ENCODE assay signal across 8 mouse cellular contexts in genomic region chr4:136143193-136143976, GRCm38 (mm10). TPM values are rescaled to one million over a fixed set of nuclear protein-coding genes. Genes with fewer than 3 reads are reported as not detected.
DNase-seq lines count a peak whose midpoint lies in the region; ATAC-seq lines count a peak whose summit lies in the region.

Id3 (plus strand) TSS chr4:136143497.

- ATAC-seq in erythroblast, adult 5-6 weeks (replicated peaks; ENCODE audit: low FRiP score, poor library complexity, severe bottlenecking), result no peak
- peak; percentile 88 for ATAC-seq in embryonic facial prominence, embryonic 14.5 days (ENCODE audit: low read depth)
- peak; percentile 82 for ATAC-seq in heart, embryonic 11.5 days (replicated peaks; ENCODE audit: insufficient number of reproducible peaks, low FRiP score, low TSS enrichment)
- ATAC-seq in kidney, embryonic 16.5 days (ENCODE audit: low FRiP score, low TSS enrichment), result peak; percentile 88
- peak; percentile 76 for ATAC-seq in liver, embryonic 12.5 days
- ATAC-seq in stomach, embryonic 14.5 days (ENCODE audit: insufficient number of reproducible peaks, insufficient read depth, low FRiP score, low read depth), result peak; percentile 86

- peak within 1 kb of the TSS; percentile 94 for H3K9ac ChIP-seq in embryonic facial prominence, embryonic 14.5 days (ENCODE audit: low read depth, low read length)
- H3K9ac ChIP-seq in heart, embryonic 11.5 days (ENCODE audit: low read depth, low read length), result peak within 1 kb of the TSS; percentile 92
- H3K9ac ChIP-seq in kidney, embryonic 16.5 days (replicated peaks; ENCODE audit: low read length), result peak within 1 kb of the TSS; percentile 91
- peak within 1 kb of the TSS; percentile 58 for H3K9ac ChIP-seq in liver, embryonic 12.5 days
- peak within 1 kb of the TSS; percentile 91 for H3K9ac ChIP-seq in stomach, embryonic 14.5 days (replicated peaks; ENCODE audit: low read depth, low read length)

- H3K36me3 ChIP-seq in erythroblast, embryonic 14.5 days (ENCODE audit: control insufficient read depth), result no peaks in the 10 kb centered on the region
- H3K36me3 ChIP-seq in embryonic facial prominence, embryonic 14.5 days (ENCODE audit: control insufficient read depth, insufficient read depth, low read length), result peaks cover 13% of the 10 kb centered on the region; the same call in 1 of the 2 replicates
- no peaks in the 10 kb centered on the region for H3K36me3 ChIP-seq in heart, embryonic 11.5 days (ENCODE audit: control insufficient read depth, insufficient read depth, low read length)
- peaks cover 12% of the 10 kb centered on the region; the same call in 1 of the 2 replicates for H3K36me3 ChIP-seq in kidney, embryonic 16.5 days (ENCODE audit: insufficient read depth, low read length)
- H3K36me3 ChIP-seq in liver, embryonic 12.5 days, result no peaks in the 10 kb centered on the region
- H3K36me3 ChIP-seq in stomach, embryonic 14.5 days (ENCODE audit: control insufficient read depth, insufficient read depth, low read length), result peaks cover 3% of the 10 kb centered on the region; the same call in 1 of the 2 replicates

- WGBS in embryonic facial prominence, embryonic 14.5 days, result under 1% methylated on average over 39 of the region's 39 CpGs
- under 1% methylated on average over 39 of the region's 39 CpGs for WGBS in heart, embryonic 11.5 days (ENCODE audit: insufficient replicate concordance)
- WGBS in kidney, embryonic 16.5 days, result under 1% methylated on average over 39 of the region's 39 CpGs
- WGBS in liver, embryonic 12.5 days (ENCODE audit: insufficient replicate concordance), result under 1% methylated on average over 39 of the region's 39 CpGs
- under 1% methylated on average over 39 of the region's 39 CpGs for WGBS in stomach, embryonic 14.5 days

- DNase-seq in embryonic facial prominence, embryonic 14.5 days (ENCODE audit: low spot score), result peak; percentile 99
- DNase-seq in naive thymus-derived CD4-positive, alpha-beta T cell, adult 2 months (ENCODE audit: low read depth), result peak; percentile 95

- peaks cover 18% of the 10 kb centered on the region; the same call in 1 of the 2 replicates for H3K9me3 ChIP-seq in erythroblast, embryonic 14.5 days (ENCODE audit: control insufficient read depth, low read length)
- H3K9me3 ChIP-seq in embryonic facial prominence, embryonic 14.5 days (ENCODE audit: control insufficient read depth, low read length), result no peaks in the 10 kb centered on the region
- no peaks in the 10 kb centered on the region for H3K9me3 ChIP-seq in heart, embryonic 11.5 days (replicated peaks; ENCODE audit: control insufficient read depth, low read length)
- H3K9me3 ChIP-seq in kidney, embryonic 16.5 days (ENCODE audit: low read length), result no peaks in the 10 kb centered on the region
- no peaks in the 10 kb centered on the region for H3K9me3 ChIP-seq in liver, embryonic 12.5 days (replicated peaks)
- no peaks in the 10 kb centered on the region for H3K9me3 ChIP-seq in stomach, embryonic 14.5 days (ENCODE audit: control insufficient read depth, low read depth, low read length)

- peak within 1 kb of the TSS; percentile 63 for H3K4me2 ChIP-seq in embryonic facial prominence, embryonic 14.5 days (ENCODE audit: low read depth, low read length)
- peak within 1 kb of the TSS; percentile 76 for H3K4me2 ChIP-seq in heart, embryonic 11.5 days
- peak within 1 kb of the TSS; percentile 80 for H3K4me2 ChIP-seq in kidney, embryonic 16.5 days (replicated peaks; ENCODE audit: low read depth, low read length)
- H3K4me2 ChIP-seq in liver, embryonic 12.5 days, result peak within 1 kb of the TSS; percentile 60
- peak within 1 kb of the TSS; percentile 76 for H3K4me2 ChIP-seq in stomach, embryonic 14.5 days (replicated peaks; ENCODE audit: low read depth, low read length)

- H3K4me1 ChIP-seq in erythroblast, embryonic 14.5 days (ENCODE audit: control insufficient read depth), result peaks cover 39% of the 10 kb centered on the region
- peaks cover 53% of the 10 kb centered on the region for H3K4me1 ChIP-seq in embryonic facial prominence, embryonic 14.5 days (ENCODE audit: control insufficient read depth, insufficient read depth, low read length)
- H3K4me1 ChIP-seq in heart, embryonic 11.5 days (ENCODE audit: control insufficient read depth, insufficient read depth, low read length), result peaks cover 66% of the 10 kb centered on the region
- peaks cover 65% of the 10 kb centered on the region for H3K4me1 ChIP-seq in kidney, embryonic 16.5 days (ENCODE audit: insufficient read depth, low read length)
- peaks cover 88% of the 10 kb centered on the region for H3K4me1 ChIP-seq in liver, embryonic 12.5 days
- H3K4me1 ChIP-seq in stomach, embryonic 14.5 days (ENCODE audit: control insufficient read depth, insufficient read depth, low read length), result peaks cover 56% of the 10 kb centered on the region

- H3K27ac ChIP-seq in embryonic facial prominence, embryonic 14.5 days (replicated peaks; ENCODE audit: low read depth, low read length), result peak within 1 kb of the TSS; percentile 97
- peak within 1 kb of the TSS; percentile 97 for H3K27ac ChIP-seq in heart, embryonic 11.5 days (ENCODE audit: low read depth, low read length)
- H3K27ac ChIP-seq in kidney, embryonic 16.5 days (ENCODE audit: low read length), result peak within 1 kb of the TSS; percentile 99
- H3K27ac ChIP-seq in liver, embryonic 12.5 days, result peak within 1 kb of the TSS; percentile 79
- H3K27ac ChIP-seq in stomach, embryonic 14.5 days (ENCODE audit: low read length), result peak within 1 kb of the TSS; percentile 97

- peak within 1 kb of the TSS; percentile 47 for H3K4me3 ChIP-seq in erythroblast, embryonic 14.5 days (replicated peaks)
- H3K4me3 ChIP-seq in embryonic facial prominence, embryonic 14.5 days (ENCODE audit: low read depth, low read length), result peak within 1 kb of the TSS; percentile 90
- peak within 1 kb of the TSS; percentile 61 for H3K4me3 ChIP-seq in heart, embryonic 11.5 days (ENCODE audit: low read depth, low read length)
- H3K4me3 ChIP-seq in kidney, embryonic 16.5 days (ENCODE audit: low read length), result peak within 1 kb of the TSS; percentile 94
- H3K4me3 ChIP-seq in liver, embryonic 12.5 days, result peak within 1 kb of the TSS; percentile 58
- peak within 1 kb of the TSS; percentile 69 for H3K4me3 ChIP-seq in stomach, embryonic 14.5 days (ENCODE audit: low read depth, low read length)

- H3K27me3 ChIP-seq in erythroblast, embryonic 14.5 days (ENCODE audit: control insufficient read depth), result peaks cover 100% of the 10 kb centered on the region
- no peaks in the 10 kb centered on the region for H3K27me3 ChIP-seq in embryonic facial prominence, embryonic 14.5 days (replicated peaks; ENCODE audit: control insufficient read depth, insufficient read depth, low read length)
- H3K27me3 ChIP-seq in heart, embryonic 11.5 days (ENCODE audit: control insufficient read depth, insufficient read depth, low read length), result peaks cover 6% of the 10 kb centered on the region; the same call in 1 of the 2 replicates
- H3K27me3 ChIP-seq in kidney, embryonic 16.5 days (ENCODE audit: insufficient read depth, low read length), result no peaks in the 10 kb centered on the region
- peaks cover 100% of the 10 kb centered on the region for H3K27me3 ChIP-seq in liver, embryonic 12.5 days (replicated peaks)
- H3K27me3 ChIP-seq in stomach, embryonic 14.5 days (ENCODE audit: control insufficient read depth, insufficient read depth, low read length), result no peaks in the 10 kb centered on the region

RNA-seq across cellular contexts. Expression of gene Id3, which starts in this region (rescaled TPM):
- 0.38 and 0.54 TPM in 2 replicates for polyA plus RNA-seq in erythroblast, embryonic 14.5 days (2012)
- total RNA-seq in erythroblast, adult 5-6 weeks (2015; ENCODE audit: low replicate concordance), result not detected in 2 replicates
- not detected in 2 replicates for total RNA-seq in erythroblast, adult 5-6 weeks (2017; ENCODE audit: low replicate concordance)
- polyA plus RNA-seq in embryonic facial prominence, embryonic 14.5 days (2014; fragmentation: Nextera tagmentation; extraction: Ambion mirVana), result 404 and 407 TPM in 2 replicates
- 411 and 415 TPM in 2 replicates for polyA plus RNA-seq in heart, embryonic 11.5 days (2014; fragmentation: Nextera tagmentation; extraction: Ambion mirVana)
- polyA plus RNA-seq in kidney, embryonic 16.5 days (2015; fragmentation: Nextera tagmentation; extraction: Ambion mirVana), result 953 and 999 TPM in 2 replicates
- 80.9 and 88.1 TPM in 2 replicates for polyA plus RNA-seq in liver, embryonic 12.5 days (2016; fragmentation: Nextera tagmentation; extraction: Ambion mirVana)
- polyA plus RNA-seq in stomach, embryonic 14.5 days (2014; fragmentation: Nextera tagmentation; extraction: Ambion mirVana), result 384 and 404 TPM in 2 replicates

Comparison
In these comparisons a context has a peak if more than half of its experiments do, and no peak if none do; other contexts are left out.
1. RNA of gene Id3 (polyA plus RNA-seq): 953 to 999 TPM in kidney, embryonic 16.5 days, 411 to 415 TPM in heart, embryonic 11.5 days, 384 to 404 TPM in stomach, embryonic 14.5 days, 404 to 407 TPM in embryonic facial prominence, embryonic 14.5 days and 80.9 to 88.1 TPM in liver, embryonic 12.5 days; 0.38 to 0.54 TPM in erythroblast, embryonic 14.5 days; every median in the first group is over 10 times any median in the second.
2. Peak in every context shown above with its lines, with median percentiles within 50 percentile points of each other: H3K4me3 ChIP-seq, H3K27ac ChIP-seq, H3K4me2 ChIP-seq and H3K9ac ChIP-seq.